Mouse (Mus musculus): ENCODE results near the gene Ctxn2. TPM values are rescaled to one million over a fixed set of nuclear protein-coding genes. Genes with fewer than 3 reads are reported as not detected.

Gene Ctxn2
- polyA plus RNA-seq (2017; shearing (Covaris generic)): not detected

GRCm38 (mm10) chr2:125135903-125136811 lies at the start of gene Ctxn2:
Gene Ctxn2, plus strand, starts transcription at chr2:125136692.

GRCm38 (mm10) chr2:125123477-125123852 lies 13.0 kb upstream of the Ctxn2 start, which contains the start of gene Myef2:
Gene Myef2, minus strand, starts transcription at chr2:125123661.

GRCm38 (mm10) chr2:125152388-125152787 lies 15.9 kb downstream of the Ctxn2 start, which contains the start of gene Slc12a1:
Gene Slc12a1, plus strand, starts transcription at chr2:125152505.

Other genes starting within 250 kb of the Ctxn2 start
- gene Slc24a5, start 68.6 kb upstream of the Ctxn2 start, polyA plus RNA-seq (2017; shearing (Covaris generic)): 1 to 10 TPM; 1.1 to 2.5 TPM
- gene Myef2, start 13.0 kb upstream of the Ctxn2 start, polyA plus RNA-seq (2017; shearing (Covaris generic)): 10 to 100 TPM; 12.5 to 14.3 TPM
- gene Slc12a1, start 15.8 kb downstream of the Ctxn2 start, polyA plus RNA-seq (2017; shearing (Covaris generic)): under 1 TPM in 1 of 2 experiments, not detected in 1; 0.33 TPM
- gene Dut, start 110.5 kb downstream of the Ctxn2 start, polyA plus RNA-seq (2017; shearing (Covaris generic)): 10 to 100 TPM; 54.8 to 65.8 TPM